Mouse (Mus musculus) heart, adult 18-20 months (tissue): ENCODE measurements at regions not wholly inside any gene's neighbourhood (a gene's known extent, or its start where the extent isn't known, plus 50 kb on each side); places are given as distances from the start of the nearest gene placed in this dataset.
A peak's percentile ranks its signal among the peaks of the same experiment; 100 is the strongest.

ENCODE experiments used
- DNase-seq, 2 experiments: peaks; one replicate each; pipeline ENCODE4 v3.0.0; 2021 to 2022; ENCODE audit warnings: mixed read lengths in 1 of 2

- no peak for DNase-seq
Measured at GRCm38 (mm10) chr4:39926021-39926591, 216.8 kb upstream of the Aco1 start.

- DNase-seq, result no peak
Measured at GRCm38 (mm10) chr4:39926594-39926993, 216.3 kb upstream of the Aco1 start.

GRCm38 (mm10) chr4:39928491-39928890 is 214.4 kb upstream of the Aco1 start:
- DNase-seq, result no peak

- DNase-seq, result no peak
Measured at GRCm38 (mm10) chr4:39934025-39934708, 208.7 kb upstream of the Aco1 start.

- no peak for DNase-seq
Measured at GRCm38 (mm10) chr4:39958687-39959086, 184.2 kb upstream of the Aco1 start.

- DNase-seq, result no peak
Measured at GRCm38 (mm10) chr4:39967938-39968337, 174.9 kb upstream of the Aco1 start.

- DNase-seq, result no peak
Measured at GRCm38 (mm10) chr4:39991358-39991757, 151.5 kb upstream of the Aco1 start.

- no peak for DNase-seq
Measured at GRCm38 (mm10) chr4:39991851-39992250, 151.0 kb upstream of the Aco1 start.

- DNase-seq, result no peak
Measured at GRCm38 (mm10) chr4:39998771-39999422, 144.0 kb upstream of the Aco1 start.

- peak; percentile 41 to 60 for DNase-seq
Measured at GRCm38 (mm10) chr4:40014666-40015065, 128.2 kb upstream of the Aco1 start.

- no peak for DNase-seq
Measured at GRCm38 (mm10) chr4:40016856-40017255, 126.0 kb upstream of the Aco1 start.

- DNase-seq, result peak in 1 of 2 experiments; percentile 1
Measured at GRCm38 (mm10) chr4:40018208-40018607, 124.7 kb upstream of the Aco1 start.

- DNase-seq, result no peak
Measured at GRCm38 (mm10) chr4:40031361-40031760, 111.5 kb upstream of the Aco1 start.

GRCm38 (mm10) chr4:40047846-40048245 is 95.0 kb upstream of the Aco1 start:
- no peak for DNase-seq

GRCm38 (mm10) chr4:40049086-40049485 is 93.8 kb upstream of the Aco1 start:
- no peak for DNase-seq

- no peak for DNase-seq
Measured at GRCm38 (mm10) chr4:40051848-40052247, 91.0 kb upstream of the Aco1 start.

GRCm38 (mm10) chr4:40053391-40053790 is 89.5 kb upstream of the Aco1 start:
- no peak for DNase-seq

GRCm38 (mm10) chr4:40063751-40064456 is 79.0 kb upstream of the Aco1 start:
- peak in 1 of 2 experiments; percentile 24 for DNase-seq

- DNase-seq, result no peak
Measured at GRCm38 (mm10) chr4:40064457-40064836, 78.4 kb upstream of the Aco1 start.

- DNase-seq, result no peak
Measured at GRCm38 (mm10) chr4:40070959-40071634, 71.8 kb upstream of the Aco1 start.

GRCm38 (mm10) chr4:40081035-40081434 is 61.8 kb upstream of the Aco1 start:
- no peak for DNase-seq

- no peak for DNase-seq
Measured at GRCm38 (mm10) chr4:40090295-40090694, 52.6 kb upstream of the Aco1 start.
